Mouse (Mus musculus) 3134 (cell line): ENCODE results near the gene Zfp652.
"Not testable (repeated sequence)": the region's sequence is repeated elsewhere in the genome, so short reads cannot be mapped to it uniquely, and the experiment has no call there.

Source experiments
- DNase-seq: peaks from one replicate; pipeline ENCODE4 v3.0.0-alpha.2; 2011; ENCODE audit warnings: low spot score; ENCODE audit not compliant: insufficient read length; ENCODE audit errors: extremely low read depth

Gene Zfp652

DNA sequence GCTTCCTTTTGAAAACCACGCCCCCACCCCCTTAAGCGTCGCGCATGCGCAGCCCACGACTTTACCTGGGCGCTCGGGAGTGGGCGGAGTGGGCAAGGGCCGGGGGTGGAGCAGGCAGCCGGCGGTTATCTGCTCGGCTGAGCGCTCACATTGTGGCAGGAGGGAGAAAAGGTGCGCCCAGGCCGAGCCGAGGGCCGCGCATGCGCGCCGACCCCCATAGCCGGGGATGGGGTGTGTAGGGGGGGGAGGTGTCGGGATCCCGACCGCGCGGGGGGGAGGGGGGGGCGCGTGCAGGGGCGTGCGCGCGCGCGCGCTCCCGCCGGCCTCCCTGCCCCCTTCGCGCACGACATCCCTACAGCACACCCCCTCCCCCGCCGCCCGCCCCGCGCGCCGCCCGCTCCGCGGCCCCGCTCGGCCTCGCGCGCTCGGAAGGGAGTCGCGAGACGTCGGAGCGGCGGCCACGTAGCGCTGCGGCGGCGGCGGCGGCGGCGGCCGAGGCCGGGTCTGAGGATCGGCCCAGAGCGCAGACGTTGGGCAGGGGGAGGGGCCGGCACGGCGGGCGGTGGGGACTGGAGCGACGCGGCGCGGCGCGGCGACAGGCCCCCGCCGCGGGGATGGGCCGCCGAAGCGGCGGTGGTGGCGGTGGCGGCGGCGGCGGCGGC lies at the start of gene Zfp652:
Zfp652 (plus strand) TSS at position 111 of the 662 bp plus-strand sequence.
- peak; percentile 79 for DNase-seq

DNA sequence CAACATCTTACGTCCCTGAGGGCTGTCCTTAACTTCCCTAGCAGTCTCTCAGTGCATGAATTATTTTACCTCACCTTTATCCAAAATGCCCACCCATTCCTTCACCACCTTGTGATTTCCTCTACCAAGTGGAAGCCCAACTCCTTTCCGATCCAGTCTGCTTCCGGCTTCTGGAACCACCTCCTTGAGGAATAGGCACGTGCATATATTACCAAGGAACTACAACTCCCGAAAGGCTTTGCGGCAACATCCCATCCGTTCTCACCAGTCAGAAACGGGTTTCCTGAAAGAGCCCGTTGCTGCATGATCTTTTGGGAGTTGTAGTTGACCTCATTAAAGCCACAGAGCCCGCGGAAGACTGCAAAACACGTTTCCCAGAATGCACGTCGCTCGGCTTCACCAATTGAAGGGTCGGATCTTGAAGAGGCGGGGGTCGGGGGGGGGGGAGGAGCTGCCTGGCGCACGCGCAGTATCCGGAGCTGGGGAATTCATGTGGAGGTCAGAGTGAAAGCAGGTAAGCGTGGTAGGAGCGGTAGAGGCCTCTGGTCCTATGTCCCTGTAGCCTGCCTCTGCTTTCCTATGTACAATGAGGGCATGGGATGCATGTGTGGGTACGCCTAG lies 45.8 kb upstream of the Zfp652 start, which contains the start of gene Phb:
Phb (plus strand) TSS at position 429 of the 621 bp plus-strand sequence.
- DNase-seq = peak; percentile 93

DNA sequence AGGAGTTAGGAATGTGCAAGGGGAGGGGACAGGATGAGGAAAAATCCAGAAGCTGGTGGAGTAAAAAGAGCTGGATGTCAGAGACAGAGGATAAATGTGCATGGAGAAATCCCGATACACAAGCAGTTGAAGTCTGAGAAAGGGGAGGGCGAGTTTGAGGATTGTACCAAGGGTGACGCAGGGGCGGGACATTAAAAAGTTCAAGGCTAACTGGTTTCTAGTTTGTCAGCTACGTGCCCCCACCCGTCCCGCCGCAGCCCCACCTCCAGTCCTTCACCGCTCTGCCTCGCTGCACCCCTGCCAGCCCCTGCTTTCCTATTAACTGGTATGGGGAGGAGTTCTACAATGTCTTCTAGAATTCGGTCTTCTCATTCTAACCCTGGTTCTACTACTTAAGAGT lies 45.3 kb upstream of the Zfp652 start:
- peak; percentile 53 for DNase-seq

DNA sequence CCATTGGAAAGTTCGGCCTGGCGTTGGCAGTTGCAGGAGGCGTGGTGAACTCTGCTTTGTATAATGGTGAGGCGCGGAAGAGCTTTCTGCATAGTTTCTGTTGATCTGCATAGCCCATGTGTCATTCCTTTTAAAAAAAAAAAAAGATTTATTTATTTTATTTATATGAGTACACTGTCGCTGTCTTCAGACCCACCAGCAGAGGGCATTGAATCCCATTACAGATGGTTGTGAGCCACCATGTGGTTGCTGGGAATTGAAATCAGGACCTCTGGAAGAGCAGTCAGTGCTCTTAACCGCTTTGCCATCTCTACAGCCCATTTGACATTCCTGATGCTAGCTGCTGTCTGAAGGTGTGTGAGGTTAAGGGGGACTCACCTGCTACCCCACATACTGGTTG lies 44.4 kb upstream of the Zfp652 start:
- DNase-seq = not testable (repeated sequence)

- no peak for DNase-seq
These were observed 37.0 kb upstream of the Zfp652 start for GRCm38 (mm10) chr11:95675498-95675897.

- DNase-seq = peak; percentile 42
These were observed 36.2 kb upstream of the Zfp652 start for GRCm38 (mm10) chr11:95676307-95676706.

DNA sequence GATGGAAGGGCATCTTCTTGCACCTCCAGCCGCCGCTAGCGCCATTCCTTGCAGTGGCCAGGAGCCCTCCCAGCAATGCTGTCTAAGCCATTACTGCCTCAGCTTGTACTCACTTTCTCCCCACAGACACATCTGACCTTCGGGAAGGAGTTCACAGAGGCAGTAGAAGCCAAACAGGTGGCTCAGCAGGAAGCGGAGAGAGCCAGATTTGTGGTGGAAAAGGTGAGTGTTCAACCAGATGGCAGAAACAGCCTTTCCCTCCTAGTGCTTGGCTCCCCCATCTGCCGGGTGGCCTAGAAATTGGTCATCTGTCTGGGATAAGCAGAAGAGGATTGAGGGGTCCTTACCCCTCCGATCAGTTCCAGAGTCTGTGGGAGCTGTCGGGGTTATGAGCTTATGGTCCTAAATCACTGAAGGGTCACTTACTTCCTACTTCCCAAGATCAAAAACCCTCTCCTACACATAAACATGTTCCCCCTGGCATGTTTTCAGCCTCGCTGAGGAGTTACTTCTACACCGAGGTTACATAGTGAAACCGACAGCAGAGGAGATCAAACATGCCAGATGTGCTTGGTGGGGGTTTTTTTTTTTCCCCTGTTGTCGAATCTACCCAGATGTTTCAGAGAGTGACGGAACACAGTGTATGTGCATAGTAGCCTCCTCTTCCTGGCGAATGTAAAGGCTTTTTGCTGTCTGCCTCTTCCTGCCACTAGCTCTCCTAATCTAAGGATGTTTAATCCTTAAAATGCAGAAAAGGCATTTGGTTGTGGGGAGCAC lies 34.4 kb upstream of the Zfp652 start:
- no peak for DNase-seq

GRCm38 (mm10) chr11:95681995-95682601 lies 30.4 kb upstream of the Zfp652 start:
- DNase-seq = no peak

DNA sequence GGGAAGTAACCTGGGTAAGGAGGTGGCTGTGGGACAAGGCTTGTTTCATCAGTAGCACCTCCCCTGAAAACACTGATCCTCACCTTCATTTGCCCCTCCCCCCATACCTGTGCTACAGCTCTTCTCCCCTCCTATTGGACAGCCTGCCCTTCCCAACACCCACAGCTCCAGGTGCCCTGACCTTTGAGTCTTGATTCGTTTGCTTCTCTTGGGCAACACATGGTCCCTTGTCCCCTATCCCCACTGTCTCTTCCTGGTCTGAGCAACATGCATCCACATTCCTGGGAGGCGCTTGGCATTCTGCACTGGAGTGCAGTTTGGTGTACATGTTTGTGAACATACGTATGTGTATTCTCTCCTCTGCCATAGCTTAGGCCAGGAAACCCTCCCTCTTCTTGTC lies 29.5 kb upstream of the Zfp652 start:
- DNase-seq = no peak

DNA sequence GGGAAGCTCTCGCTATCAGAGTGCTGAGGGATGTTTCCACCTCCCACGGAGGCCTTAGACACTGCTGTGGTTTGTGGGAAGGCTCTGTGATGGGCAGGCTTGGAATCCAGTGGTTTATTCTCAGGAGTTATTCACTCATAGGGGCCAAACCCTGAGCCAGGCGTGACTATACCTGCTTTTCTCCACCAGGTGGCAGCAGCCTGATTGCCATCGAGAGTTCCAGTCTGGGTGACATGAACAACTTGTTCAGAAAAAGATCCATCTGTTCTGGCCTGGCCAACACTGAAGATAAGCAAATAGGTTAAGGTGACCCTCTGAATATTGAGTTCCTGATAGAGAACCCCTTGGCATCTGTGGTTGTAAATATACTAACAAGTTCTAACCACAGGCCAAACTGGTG lies 26.4 kb upstream of the Zfp652 start:
- DNase-seq = peak; percentile 39

GRCm38 (mm10) chr11:95687084-95687656 lies 25.3 kb upstream of the Zfp652 start:
- DNase-seq = no peak

GRCm38 (mm10) chr11:95688515-95688914 lies 24.0 kb upstream of the Zfp652 start:
- DNase-seq = no peak

GRCm38 (mm10) chr11:95688981-95689380 lies 23.5 kb upstream of the Zfp652 start:
- no peak for DNase-seq

DNA sequence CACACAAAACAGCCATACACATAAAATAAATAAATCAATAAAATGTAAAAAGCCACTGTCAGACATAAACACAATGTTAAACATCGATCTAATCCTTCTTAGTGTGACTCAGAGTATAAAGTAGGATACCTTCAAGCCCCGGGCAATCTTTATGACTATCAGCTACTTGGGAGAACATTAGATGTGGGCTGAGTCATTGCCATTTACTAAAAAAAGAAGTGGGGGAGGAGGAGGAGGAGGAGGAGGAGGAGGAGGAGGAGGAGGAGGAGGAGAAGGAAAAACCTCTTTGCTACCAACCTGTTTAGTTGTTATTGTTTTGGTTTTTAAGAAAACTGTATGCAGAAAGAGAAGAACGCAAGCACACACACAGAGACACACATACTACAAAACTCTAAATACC lies 22.9 kb upstream of the Zfp652 start:
- no peak for DNase-seq

DNA sequence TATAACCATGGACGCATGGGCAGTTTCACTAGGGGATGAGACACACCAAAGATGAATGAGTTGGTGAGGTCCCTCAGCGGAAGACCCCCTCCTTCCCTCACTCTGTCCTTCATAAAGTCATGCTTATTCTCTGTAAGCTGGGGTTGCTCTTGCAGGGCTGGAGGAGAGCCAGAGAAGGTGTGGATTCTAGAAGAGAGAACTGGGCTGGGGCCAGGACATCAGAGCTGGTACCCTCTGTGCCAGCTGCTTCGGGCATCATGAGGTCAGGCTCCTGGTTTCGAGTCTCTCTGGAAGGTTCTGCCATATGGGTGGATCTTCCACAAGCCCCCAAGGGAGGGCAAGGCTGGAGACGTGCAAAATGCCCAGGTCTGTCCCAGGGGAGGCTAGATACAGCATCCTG lies 13.9 kb upstream of the Zfp652 start:
- no peak for DNase-seq

DNA sequence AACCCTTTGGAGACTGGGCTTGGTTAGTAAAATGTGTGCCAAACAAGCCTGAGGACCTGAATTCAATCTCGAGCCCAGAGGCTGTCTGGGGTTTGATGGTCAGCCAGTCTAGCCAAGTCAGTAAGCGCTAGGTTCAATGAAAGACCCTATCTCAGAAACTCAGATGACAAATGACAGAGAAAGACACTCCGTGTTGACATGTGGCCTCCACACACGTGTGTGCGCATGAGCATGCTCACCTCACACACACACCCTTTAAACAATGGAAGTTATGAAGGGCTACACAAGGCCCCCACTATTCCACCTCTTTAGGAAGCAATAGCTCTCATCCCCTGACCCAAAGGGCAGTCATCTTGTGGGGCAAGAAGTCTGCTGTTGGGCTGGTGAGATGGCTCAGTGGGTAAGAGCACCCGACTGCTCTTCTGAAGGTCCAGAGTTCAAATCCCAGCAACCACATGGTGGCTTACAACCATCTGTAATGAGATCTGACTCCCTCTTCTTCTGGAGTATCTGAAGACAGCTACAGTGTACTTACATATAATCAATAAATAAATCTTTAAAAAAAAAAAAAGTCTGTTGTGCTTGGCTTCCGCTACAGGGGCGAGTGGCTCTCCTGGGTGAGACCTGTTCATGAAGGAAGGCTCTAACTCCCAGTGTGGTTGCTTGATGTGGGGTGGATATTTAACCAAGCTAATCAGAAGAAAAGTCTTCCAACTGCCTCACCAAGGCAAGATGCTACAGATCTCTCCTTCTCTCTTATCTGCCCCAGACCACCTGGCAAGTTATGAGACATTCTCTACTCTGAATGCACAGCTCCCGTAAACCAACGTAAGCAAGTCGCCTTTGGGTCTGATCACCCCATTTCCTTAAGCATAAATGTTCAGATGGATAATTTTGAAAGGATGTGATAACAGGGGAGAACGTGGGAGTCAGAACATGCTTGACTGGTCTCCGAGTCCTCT lies 11.4 kb upstream of the Zfp652 start:
- no peak for DNase-seq

- no peak for DNase-seq
These were observed 8.2 kb upstream of the Zfp652 start for GRCm38 (mm10) chr11:95704032-95704969.

- DNase-seq = no peak
These were observed 7.5 kb upstream of the Zfp652 start for GRCm38 (mm10) chr11:95704970-95705330.

DNA sequence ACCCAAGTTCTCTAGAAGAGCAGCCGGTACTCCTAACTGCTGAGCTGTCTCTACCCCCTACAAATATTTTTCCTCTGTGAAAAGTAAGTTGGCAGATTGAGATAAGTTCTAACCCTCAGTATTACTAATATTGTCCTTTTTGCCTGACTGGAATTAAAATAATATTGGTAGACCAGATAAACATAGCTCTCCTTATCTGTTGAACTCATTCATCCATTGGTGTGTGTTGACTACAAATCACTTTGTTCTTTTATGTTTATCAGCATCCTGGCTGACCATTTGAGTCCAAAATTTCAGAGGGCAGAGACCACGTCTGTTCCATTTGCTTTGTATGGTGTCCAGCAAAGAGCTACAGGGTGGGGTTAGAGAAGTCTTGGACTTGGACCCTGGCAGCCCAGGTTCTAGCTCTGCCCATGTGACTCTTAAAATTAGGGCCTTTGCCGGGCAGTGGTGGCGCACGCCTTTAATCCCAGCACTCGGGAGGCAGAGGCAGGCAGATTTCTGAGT lies 2.9 kb upstream of the Zfp652 start:
- DNase-seq = no peak
